Mouse (Mus musculus) CH12.LX (cell line): ENCODE data around the gene Kbtbd7. TPM values are rescaled to one million over a fixed set of nuclear protein-coding genes. Genes with fewer than 3 reads are reported as not detected.
A peak's percentile ranks its signal among the peaks of the same experiment; 100 is the strongest.

ENCODE experiments used
- DNase-seq: peaks from one replicate; pipeline ENCODE4 v3.0.0-alpha.2; 2013; ENCODE audit errors: extremely low read depth
- H3K27ac ChIP-seq: 2 replicates; pipeline ENCODE4 v1.5.1; 2012; ENCODE audit warnings: low read depth, mild to moderate bottlenecking, control low read depth, moderate library complexity; ENCODE audit not compliant: insufficient read depth
- H3K27me3 ChIP-seq: replicated peaks from 2 replicates; pipeline ENCODE3; 2012; ENCODE audit warnings: inconsistent platforms
- H3K36me3 ChIP-seq, 2 experiments: replicated peaks in 1 of 2; 2 replicates each; pipeline versions ENCODE3 to v1.6.1; 2012; ENCODE audit warnings: inconsistent platforms in 1 of 2, low read length in 1 of 2, mild to moderate bottlenecking in 1 of 2, mixed read lengths in 1 of 2, moderate library complexity in 1 of 2; ENCODE audit not compliant: control insufficient read depth in 1 of 2, insufficient read depth in 1 of 2
- H3K4me1 ChIP-seq, 2 experiments: 2 replicates each; pipeline ENCODE4 v1.6.1; 2012; ENCODE audit warnings: inconsistent platforms in 1 of 2, moderate library complexity in 1 of 2; ENCODE audit not compliant: insufficient read depth in 2 of 2, control insufficient read depth in 1 of 2
- H3K4me2 ChIP-seq: 2 replicates; pipeline ENCODE4 v1.6.1; 2012; ENCODE audit warnings: low read depth, mild to moderate bottlenecking, control low read depth; ENCODE audit not compliant: poor library complexity, insufficient read depth, severe bottlenecking
- H3K4me3 ChIP-seq, 3 experiments: fragments of 150-350 bp in 1 of 3; sonication (generic) in 1 of 3; replicated peaks in 1 of 3; 2 replicates each; pipeline versions ENCODE3 to v1.5.1; 2011 to 2012; ENCODE audit warnings: low read depth in 2 of 3, low read length in 2 of 3, mild to moderate bottlenecking in 2 of 3, moderate library complexity in 2 of 3, control low read depth in 1 of 3, improper control_type of control experiment in 1 of 3, inconsistent platforms in 1 of 3, mixed read lengths in 1 of 3; ENCODE audit not compliant: poor library complexity in 1 of 3
- H3K79me2 ChIP-seq: replicated peaks from 2 replicates; pipeline ENCODE4 v1.6.1; 2012; ENCODE audit warnings: mild to moderate bottlenecking, moderate library complexity; ENCODE audit not compliant: control insufficient read depth, poor library complexity, insufficient read depth, severe bottlenecking; ENCODE audit errors: extremely low read depth
- H3K9ac ChIP-seq: 2 replicates; pipeline ENCODE4 v1.6.1; 2012; ENCODE audit warnings: low read depth, mild to moderate bottlenecking, control low read depth, moderate library complexity; ENCODE audit not compliant: insufficient read depth
- H3K9me3 ChIP-seq: replicated peaks from 2 replicates; pipeline ENCODE3; 2012; ENCODE audit warnings: low read length, inconsistent platforms, mixed read lengths
- BHLHE40 ChIP-seq: IDR thresholded peaks from 2 replicates; pipeline ENCODE4 v1.6.1; 2011; ENCODE audit warnings: mild to moderate bottlenecking, low read depth, low read length, improper control_type of control experiment
- CHD1 ChIP-seq: IDR thresholded peaks from 2 replicates; pipeline ENCODE4 v1.6.1; 2012; ENCODE audit warnings: low read depth, low read length, improper control_type of control experiment, inconsistent platforms
- CHD2 ChIP-seq: IDR thresholded peaks from 2 replicates; pipeline ENCODE4 v1.6.1; 2011; ENCODE audit warnings: low read length, improper control_type of control experiment
- CTCF ChIP-seq, 2 experiments: IDR thresholded peaks in 1 of 2; conservative IDR thresholded peaks in 1 of 2; 2 replicates each; pipeline ENCODE4 v1.5.1; 2011 to 2012; ENCODE audit warnings: low read depth in 2 of 2, low read length in 2 of 2, improper control_type of control experiment in 1 of 2, inconsistent platforms in 1 of 2, mild to moderate bottlenecking in 1 of 2, moderate library complexity in 1 of 2
- E2F4 ChIP-seq: IDR thresholded peaks from 2 replicates; pipeline ENCODE4 v1.6.1; 2011; ENCODE audit warnings: low read depth, low read length, improper control_type of control experiment; ENCODE audit not compliant: insufficient replicate concordance
- ELF1 ChIP-seq: IDR thresholded peaks from 2 replicates; pipeline ENCODE4 v1.6.1; 2014; ENCODE audit warnings: low read depth, mild to moderate bottlenecking, inconsistent platforms, low read length, improper control_type of control experiment
- EP300 ChIP-seq: IDR thresholded peaks from 2 replicates; pipeline ENCODE4 v1.6.1; 2011; ENCODE audit warnings: low read length, improper control_type of control experiment
- ETS1 ChIP-seq: conservative IDR thresholded peaks from 2 replicates; pipeline ENCODE4 v1.6.1; 2012; ENCODE audit warnings: low read depth, mild to moderate bottlenecking, inconsistent platforms, low read length, improper control_type of control experiment, moderate library complexity
- GABPA ChIP-seq: IDR thresholded peaks from 2 replicates; pipeline ENCODE4 v1.6.1; 2012; ENCODE audit warnings: low read depth, low read length, improper control_type of control experiment, inconsistent platforms; ENCODE audit not compliant: insufficient replicate concordance
- HCFC1 ChIP-seq: IDR thresholded peaks from 2 replicates; pipeline ENCODE4 v1.6.1; 2012; ENCODE audit warnings: low read depth, mild to moderate bottlenecking, inconsistent platforms, low read length, improper control_type of control experiment
- IRF4 ChIP-seq: IDR thresholded peaks from 2 replicates; pipeline ENCODE4 v1.6.1; 2014; ENCODE audit warnings: low read depth, mild to moderate bottlenecking, inconsistent platforms, low read length, improper control_type of control experiment
- JUND ChIP-seq: conservative IDR thresholded peaks from 2 replicates; pipeline ENCODE4 v1.6.1; 2011; ENCODE audit warnings: low read depth, low read length, improper control_type of control experiment
- KAT2A ChIP-seq: IDR thresholded peaks from 2 replicates; pipeline ENCODE4 v1.6.1; 2012; ENCODE audit warnings: low read length, improper control_type of control experiment, inconsistent platforms; ENCODE audit not compliant: insufficient replicate concordance
- MAFK ChIP-seq: IDR thresholded peaks from 2 replicates; pipeline ENCODE4 v1.6.1; 2011; ENCODE audit warnings: low read length, improper control_type of control experiment; ENCODE audit not compliant: insufficient replicate concordance
- MAX ChIP-seq: IDR thresholded peaks from 2 replicates; pipeline ENCODE4 v1.6.1; 2011; ENCODE audit warnings: low read length, improper control_type of control experiment
- MAZ ChIP-seq: IDR thresholded peaks from 2 replicates; pipeline ENCODE4 v1.6.1; 2012; ENCODE audit warnings: low read depth, mild to moderate bottlenecking, inconsistent platforms, low read length, improper control_type of control experiment, moderate library complexity
- MEF2A ChIP-seq: IDR thresholded peaks from 2 replicates; pipeline ENCODE4 v1.6.1; 2014; ENCODE audit warnings: low read depth, mild to moderate bottlenecking, inconsistent platforms, low read length, improper control_type of control experiment, borderline replicate concordance
- MXI1 ChIP-seq: IDR thresholded peaks from 2 replicates; pipeline ENCODE4 v1.6.1; 2011; ENCODE audit warnings: mild to moderate bottlenecking, low read depth, low read length, improper control_type of control experiment
- MYC ChIP-seq: IDR thresholded peaks from 2 replicates; pipeline ENCODE4 v1.6.1; 2011; ENCODE audit warnings: low read depth, mild to moderate bottlenecking, improper control_type of control experiment, low read length
- NELFE ChIP-seq: IDR thresholded peaks from 2 replicates; pipeline ENCODE4 v1.6.1; 2011; ENCODE audit warnings: low read depth, low read length, improper control_type of control experiment
- NRF1 ChIP-seq: IDR thresholded peaks from 2 replicates; pipeline ENCODE4 v1.6.1; 2014; ENCODE audit warnings: low read depth, mild to moderate bottlenecking, inconsistent platforms, low read length, improper control_type of control experiment, moderate library complexity
- PAX5 ChIP-seq: IDR thresholded peaks from 2 replicates; pipeline ENCODE4 v1.6.1; 2012; ENCODE audit warnings: low read length, inconsistent platforms, mixed read lengths
- POLR2A ChIP-seq: IDR thresholded peaks from 2 replicates; pipeline ENCODE4 v1.6.1; 2011; ENCODE audit warnings: low read depth, mild to moderate bottlenecking, improper control_type of control experiment, low read length
- POLR2AphosphoS2 ChIP-seq: IDR thresholded peaks from 2 replicates; pipeline ENCODE4 v1.6.1; 2011; ENCODE audit warnings: low read depth, low read length, improper control_type of control experiment
- RAD21 ChIP-seq: IDR thresholded peaks from 2 replicates; pipeline ENCODE4 v1.6.1; 2011; ENCODE audit warnings: low read depth, mild to moderate bottlenecking, low read length, improper control_type of control experiment, moderate library complexity
- SIN3A ChIP-seq: IDR thresholded peaks from 2 replicates; pipeline ENCODE4 v1.6.1; 2012; ENCODE audit warnings: low read length, improper control_type of control experiment, inconsistent platforms
- SMC3 ChIP-seq: IDR thresholded peaks from 2 replicates; pipeline ENCODE4 v1.6.1; 2011; ENCODE audit warnings: low read depth, low read length, improper control_type of control experiment
- TBP ChIP-seq: conservative IDR thresholded peaks from 2 replicates; pipeline ENCODE4 v1.6.1; 2011; ENCODE audit warnings: low read depth, low read length, improper control_type of control experiment
- TCF12 ChIP-seq: IDR thresholded peaks from 2 replicates; pipeline ENCODE4 v1.6.1; 2014; ENCODE audit warnings: low read depth, mild to moderate bottlenecking, inconsistent platforms, low read length, improper control_type of control experiment
- USF1 ChIP-seq: IDR thresholded peaks from 2 replicates; pipeline ENCODE4 v1.6.1; 2014; ENCODE audit warnings: low read depth, mild to moderate bottlenecking, inconsistent platforms, low read length, improper control_type of control experiment
- USF2 ChIP-seq: conservative IDR thresholded peaks from 2 replicates; pipeline ENCODE4 v1.6.1; 2011; ENCODE audit warnings: low read depth, low read length, improper control_type of control experiment
- ZC3H11A ChIP-seq: IDR thresholded peaks from 2 replicates; pipeline ENCODE4 v1.6.1; 2012; ENCODE audit warnings: low read depth, mild to moderate bottlenecking, inconsistent platforms, low read length, improper control_type of control experiment
- ZKSCAN1 ChIP-seq: IDR thresholded peaks from 2 replicates; pipeline ENCODE4 v1.6.1; 2012; ENCODE audit warnings: low read depth, inconsistent platforms, low read length, improper control_type of control experiment, borderline replicate concordance
- ZMIZ1 ChIP-seq: IDR thresholded peaks from 2 replicates; pipeline ENCODE4 v1.6.1; 2012; ENCODE audit warnings: low read depth, mild to moderate bottlenecking, inconsistent platforms, low read length, improper control_type of control experiment
- ZNF384 ChIP-seq: IDR thresholded peaks from 2 replicates; pipeline ENCODE4 v1.6.1; 2012; ENCODE audit warnings: low read depth, low read length, improper control_type of control experiment, inconsistent platforms
- dilution Hi-C: fragments of 300-500 bp; cut with MboI; formaldehyde crosslinking; loops from 2 replicates; pipeline ENCODE4 v1.14.3; 2020; ENCODE audit warnings: low sequenced_read_pairs; ENCODE audit not compliant: extremely low pct_unique_long_range_greater_than_20kb, extremely low pct_ligation_motif_present
- in situ Hi-C: fragments of 300-500 bp; cut with MboI; formaldehyde crosslinking; loops from 3 replicates; pipeline ENCODE4 v1.14.3; 2019; ENCODE audit warnings: low sequenced_read_pairs, low pct_ligation_motif_present, low pct_unique_long_range_greater_than_20kb, mixed read lengths
- polyA plus RNA-seq: library from polyadenylated mRNA; unstranded; fragments of >175 nt; gene quantifications from 2 replicates; pipeline ENCODE4 v1.2.1, GENCODE M21; 2012; ENCODE audit warnings: low read depth; ENCODE audit not compliant: insufficient read length
- total RNA-seq, 2 experiments: library from RNA; depleted of rRNA; stranded (reverse); fragments of 300-350 nt in 1 of 2; fragments of >200 nt in 1 of 2; gene quantifications; 2 replicates each; pipeline ENCODE4 v1.2.3; 2012 to 2014

Kbtbd7 gene
- total and polyA plus RNA-seq, 3 experiments = 1.9 to 2.7 (median 2.6) TPM

- TF ChIP-seq ZNF384 = no peak
- TF ChIP-seq POLR2A = no peak
- TF ChIP-seq NELFE = no peak
Observed at GRCm38 (mm10) chr14:79393289-79393688, 33.0 kb upstream of the Kbtbd7 start (continued).

GRCm38 (mm10) chr14:79394564-79394963 lies 31.7 kb upstream of the Kbtbd7 start:
- Histone ChIP-seq H3K4me2 (no peak overlapping the region), H3K4me3 (no peak overlapping the region), H3K9ac (no peak overlapping the region), H3K79me2 (peaks cover 7% of the 10 kb centered on the region), H3K36me3 (peaks cover 0 to 4% of the 10 kb centered on the region in 2 experiments), H3K27me3 (no peaks in the 10 kb centered on the region), H3K27ac (no peak overlapping the region), H3K9me3 (peaks cover 2% of the 10 kb centered on the region), H3K4me1 (peaks cover 4 to 23% of the 10 kb centered on the region in 2 experiments; a peak in 3 of 4 replicates)
- dilution Hi-C loops (no loop called here), in situ Hi-C loops (no loop called here)
- peak; percentile 76 for DNase-seq
- TF ChIP-seq CHD1 = no peak
- peak; percentile 59 for TF ChIP-seq IRF4
- TF ChIP-seq MAZ = no peak
- TF ChIP-seq RAD21 = peak; percentile 79
- no peak for TF ChIP-seq MEF2A
- TF ChIP-seq PAX5 = no peak
- no peak for TF ChIP-seq ZNF384
- no peak for TF ChIP-seq USF2
- TF ChIP-seq HCFC1 = no peak
- TF ChIP-seq NRF1 = no peak
- no peak for TF ChIP-seq MAX
- TF ChIP-seq ELF1 = no peak
- TF ChIP-seq ZMIZ1 = no peak
- peak; percentile 62 to 75 for TF ChIP-seq CTCF (conservative IDR thresholded peaks at IDR 0.05 in 1 of 2, IDR thresholded peaks at IDR 0.05 in 1 of 2; ENCODE audit: low read depth in 2 of 2, low read length in 2 of 2)
- peak; percentile 61 for TF ChIP-seq SMC3
- TF ChIP-seq BHLHE40 = no peak
- no peak for TF ChIP-seq USF1
- TF ChIP-seq SIN3A = no peak
- no peak for TF ChIP-seq EP300
- TF ChIP-seq MYC = peak; percentile 54; the same call in 1 of the 2 replicates
- no peak for TF ChIP-seq KAT2A
- TF ChIP-seq ETS1 = no peak
- TF ChIP-seq ZKSCAN1 = no peak
- no peak for TF ChIP-seq POLR2AphosphoS2
- no peak for TF ChIP-seq ZC3H11A
- no peak for TF ChIP-seq GABPA
- no peak for TF ChIP-seq MAFK
- no peak for TF ChIP-seq CHD2
- no peak for TF ChIP-seq MXI1
- no peak for TF ChIP-seq TBP
- TF ChIP-seq NELFE = no peak
- TF ChIP-seq E2F4 = no peak
- no peak for TF ChIP-seq POLR2A
- TF ChIP-seq TCF12 = no peak
- peak; percentile 75 for TF ChIP-seq JUND
